Mouse (Mus musculus) liver, adult 2 months (tissue): ENCODE data around the gene Samd4b. TPM values are rescaled to one million over a fixed set of nuclear protein-coding genes. Genes with fewer than 3 reads are reported as not detected.
A peak's percentile ranks its signal among the peaks of the same experiment; 100 is the strongest.

ENCODE experiments used
- DNase-seq: peaks from one replicate; pipeline ENCODE4 v3.0.0-alpha.2; 2011; ENCODE audit warnings: low read depth, low spot score; ENCODE audit errors: extremely low read depth
- H3K27ac ChIP-seq: fragments of 200-500 bp; replicated peaks from 2 replicates; pipeline ENCODE4 v1.5.1; 2012; ENCODE audit warnings: low read depth, mild to moderate bottlenecking, control low read depth, inconsistent platforms, low read length; ENCODE audit not compliant: insufficient read depth
- H3K27me3 ChIP-seq: fragments of 200-500 bp; 2 replicates; pipeline ENCODE4 v1.6.1; 2012; ENCODE audit warnings: mild to moderate bottlenecking, moderate library complexity, low read length, inconsistent platforms; ENCODE audit not compliant: control insufficient read depth, insufficient read depth
- H3K36me3 ChIP-seq: fragments of 200-500 bp; 2 replicates; pipeline ENCODE4 v1.6.1; 2012; ENCODE audit warnings: low read length, inconsistent platforms; ENCODE audit not compliant: control insufficient read depth, insufficient read depth
- H3K4me1 ChIP-seq: fragments of 200-500 bp; 2 replicates; pipeline ENCODE4 v1.6.1; 2011; ENCODE audit warnings: low read length; ENCODE audit not compliant: control insufficient read depth, insufficient read depth
- H3K4me3 ChIP-seq: fragments of 200-500 bp; 2 replicates; pipeline ENCODE4 v1.5.1; 2011; ENCODE audit warnings: low read depth, mild to moderate bottlenecking, control low read depth, low read length, moderate library complexity; ENCODE audit not compliant: insufficient read depth
- H3K79me2 ChIP-seq: fragments of 200-500 bp; 2 replicates; pipeline ENCODE4 v1.6.1; 2012; ENCODE audit warnings: inconsistent platforms, mild to moderate bottlenecking, low read length, moderate library complexity; ENCODE audit not compliant: control insufficient read depth, insufficient read depth
- H3K9ac ChIP-seq: fragments of 200-500 bp; 2 replicates; pipeline ENCODE4 v1.6.1; 2012; ENCODE audit warnings: low read depth, mild to moderate bottlenecking, control low read depth, inconsistent platforms, low read length
- CTCF ChIP-seq: fragments of 200-500 bp; IDR thresholded peaks from 2 replicates; pipeline ENCODE4 v1.5.1; 2011; ENCODE audit warnings: low read depth, low read length, control low read depth
- POLR2A ChIP-seq: fragments of 200-500 bp; IDR thresholded peaks from 2 replicates; pipeline ENCODE4 v1.6.1; 2011; ENCODE audit warnings: low read length, control low read depth; ENCODE audit not compliant: insufficient read depth; ENCODE audit errors: extremely low read depth
- WGBS: fragments of 180-500 bp; shearing (Covaris S2); methylation state at CpG from one replicate; pipeline ENCODE4 v1.1.7; 2018; 5-methylcytosine and 5-hydroxymethylcytosine counted together
- polyA plus RNA-seq: library from polyadenylated mRNA; depleted of rRNA; stranded (reverse); fragments of >200 nt; gene quantifications from 2 replicates; pipeline ENCODE4 v1.2.3, GENCODE M21; 2012
- total RNA-seq: library from RNA; depleted of rRNA; stranded (reverse); fragments of >200 nt; gene quantifications from 2 replicates; pipeline ENCODE4 v1.2.3, GENCODE M21; 2014

Gene Samd4b
- total and polyA plus RNA-seq, 2 experiments, result 4.1 to 27.0 TPM

GRCm38 (mm10) chr7:28595751-28596435, 2.1 kb downstream of the Samd4b start:
- peaks cover 51% of the 10 kb centered on the region for H3K79me2 ChIP-seq
- no peak overlapping the region for H3K4me3 ChIP-seq
- TF ChIP-seq CTCF (no peak), POLR2A (no peak)
- peak overlapping the region; percentile 12; the same call in 1 of the 2 replicates for H3K9ac ChIP-seq
- H3K36me3 ChIP-seq, result no peaks in the 10 kb centered on the region
- peak overlapping the region; percentile 60 for H3K27ac ChIP-seq
- H3K27me3 ChIP-seq, result no peaks in the 10 kb centered on the region
- peaks cover 24% of the 10 kb centered on the region for H3K4me1 ChIP-seq
- WGBS, result 26% methylated on average over 8 of the region's 8 CpGs
- DNase-seq, result peak; percentile 69

DNA sequence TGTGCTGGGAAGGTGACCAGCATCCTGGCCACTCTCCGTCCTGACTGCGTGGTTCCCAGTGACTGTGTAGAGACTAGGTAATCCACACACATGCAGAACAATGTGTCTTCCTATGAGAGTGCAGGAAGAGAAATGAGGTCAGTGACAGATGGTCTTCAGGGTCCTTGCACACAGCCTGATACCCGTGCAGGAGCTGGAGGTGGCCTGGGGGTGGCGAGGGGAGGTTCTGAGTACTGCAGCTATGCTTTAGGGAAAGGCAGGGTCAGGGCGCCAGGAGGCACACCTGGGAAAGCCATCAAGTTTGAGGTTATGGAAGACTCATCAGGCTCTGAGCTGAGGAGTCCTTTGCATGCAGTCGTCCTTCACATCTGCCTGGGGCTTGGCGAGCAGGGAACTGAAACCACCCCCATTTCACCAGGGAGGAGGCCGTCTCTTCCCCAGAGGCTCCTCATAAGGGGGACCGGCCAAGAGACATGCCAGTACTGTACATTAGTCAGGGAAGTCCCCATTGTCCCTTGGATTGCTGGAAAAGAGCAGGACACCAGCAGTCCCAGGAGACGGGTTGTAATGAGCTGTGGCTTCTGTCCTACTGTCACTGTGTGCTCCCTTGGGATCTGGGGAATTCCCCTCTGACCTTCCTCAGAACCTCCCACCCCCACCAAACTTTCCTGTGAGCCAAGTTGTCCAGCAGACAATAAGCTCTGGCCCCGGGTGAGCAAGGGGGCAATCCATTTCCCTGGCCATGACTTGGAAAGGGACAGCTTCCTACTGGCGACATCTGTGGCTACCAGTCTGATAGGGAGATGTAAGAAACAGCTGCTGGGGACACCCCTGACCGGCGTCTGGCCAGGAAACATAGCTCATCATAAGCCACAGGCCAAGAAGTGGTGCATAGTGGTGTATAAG, 4.5 kb downstream of the Samd4b start:
- no peak overlapping the region for H3K4me3 ChIP-seq
- no peak for TF ChIP-seq CTCF
- no peak for TF ChIP-seq POLR2A
- no peaks in the 10 kb centered on the region for H3K36me3 ChIP-seq
- H3K79me2 ChIP-seq, result peaks cover 68% of the 10 kb centered on the region
- H3K27me3 ChIP-seq, result no peaks in the 10 kb centered on the region
- H3K9ac ChIP-seq, result no peak overlapping the region
- H3K27ac ChIP-seq, result no peak overlapping the region
- 62% methylated on average over 14 of the region's 14 CpGs for WGBS
- H3K4me1 ChIP-seq, result peaks cover 31% of the 10 kb centered on the region
- no peak for DNase-seq

- H3K4me3 ChIP-seq, result no peak overlapping the region
- no peak overlapping the region for H3K9ac ChIP-seq
- WGBS, result 80% methylated on average over 1 of the region's 1 CpGs
- H3K36me3 ChIP-seq, result no peaks in the 10 kb centered on the region
- H3K27ac ChIP-seq, result no peak overlapping the region
- peaks cover 82% of the 10 kb centered on the region for H3K79me2 ChIP-seq
- H3K27me3 ChIP-seq, result no peaks in the 10 kb centered on the region
- TF ChIP-seq POLR2A, result no peak
- TF ChIP-seq CTCF, result no peak
- no peak for DNase-seq
- H3K4me1 ChIP-seq, result peaks cover 33% of the 10 kb centered on the region
These were observed 6.1 kb downstream of the Samd4b start for GRCm38 (mm10) chr7:28591862-28592261.

DNA sequence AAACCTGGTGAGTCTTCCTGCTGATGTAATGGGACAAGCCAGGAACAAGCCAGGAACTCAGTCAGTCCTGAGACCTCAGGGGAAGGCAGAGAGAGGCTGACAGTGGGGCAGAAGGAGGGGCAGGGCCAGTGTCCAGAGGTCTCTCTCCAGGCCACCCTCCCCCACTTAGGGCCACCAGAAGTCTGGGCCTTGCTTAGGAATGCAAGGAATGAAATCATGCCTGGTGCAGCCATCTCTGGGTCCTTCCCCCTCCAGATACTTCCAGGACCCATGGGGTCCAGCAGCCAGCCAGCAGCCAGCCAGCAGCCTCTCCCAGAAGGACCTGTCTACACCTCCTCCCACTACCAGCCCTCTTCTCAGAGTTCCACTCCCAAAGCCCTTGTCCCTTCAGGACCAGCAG, 10.3 kb downstream of the Samd4b start:
- no peak overlapping the region for H3K9ac ChIP-seq
- no peak overlapping the region for H3K4me3 ChIP-seq
- H3K4me1 ChIP-seq, result peaks cover 31% of the 10 kb centered on the region
- no peak for TF ChIP-seq CTCF
- no peak for TF ChIP-seq POLR2A
- H3K27ac ChIP-seq, result no peak overlapping the region
- H3K36me3 ChIP-seq, result no peaks in the 10 kb centered on the region
- H3K27me3 ChIP-seq, result no peaks in the 10 kb centered on the region
- DNase-seq, result no peak
- H3K79me2 ChIP-seq, result peaks cover 55% of the 10 kb centered on the region

GRCm38 (mm10) chr7:28586663-28587411, 11.1 kb downstream of the Samd4b start:
- 65% methylated on average over 6 of the region's 6 CpGs for WGBS
- TF ChIP-seq CTCF (no peak), POLR2A (no peak)
- H3K9ac ChIP-seq, result no peak overlapping the region

More at GRCm38 (mm10) chr7:28586663-28587411, 11.1 kb downstream of the Samd4b start:
- no peak overlapping the region for H3K27ac ChIP-seq
- H3K4me1 ChIP-seq, result peaks cover 31% of the 10 kb centered on the region
- peaks cover 50% of the 10 kb centered on the region for H3K79me2 ChIP-seq
- no peaks in the 10 kb centered on the region for H3K36me3 ChIP-seq
- no peak for DNase-seq
- no peaks in the 10 kb centered on the region for H3K27me3 ChIP-seq
- H3K4me3 ChIP-seq, result no peak overlapping the region
